1 mouse cellular context compared by ENCODE assay signal in genomic region chr17:25222951-25223601, GRCm38 (mm10).
TF ChIP-seq lines count a peak whose summit lies in the region.

No protein-coding gene starts in this region.

TF ChIP-seq in CH12.LX, 34 proteins besides CTCF, POLR2A, EP300 and RAD21:
- TF ChIP-seq POLR2AphosphoS2 (IDR thresholded peaks at IDR 0.05; ENCODE audit: low read depth, low read length) (no peak), MXI1 (IDR thresholded peaks at IDR 0.05; ENCODE audit: low read depth, low read length) (peak; percentile 35; the same call in 1 of the 2 replicates), JUND (conservative IDR thresholded peaks at IDR 0.05; ENCODE audit: low read depth, low read length) (no peak), USF2 (conservative IDR thresholded peaks at IDR 0.05; ENCODE audit: low read depth, low read length) (no peak), USF1 (IDR thresholded peaks at IDR 0.05; ENCODE audit: low read depth, low read length) (no peak), SIN3A (IDR thresholded peaks at IDR 0.05; ENCODE audit: low read length) (0 out of 2 replicates have a peak, but pooled peaks have one; percentile 16), CHD2 (IDR thresholded peaks at IDR 0.05; ENCODE audit: low read length) (no peak), MAFK (IDR thresholded peaks at IDR 0.05; ENCODE audit: insufficient replicate concordance, low read length) (0 out of 2 replicates have a peak, but pooled peaks have one; percentile 35), GABPA (IDR thresholded peaks at IDR 0.05; ENCODE audit: insufficient replicate concordance, low read depth, low read length) (no peak), ZC3H11A (IDR thresholded peaks at IDR 0.05; ENCODE audit: low read depth, low read length) (no peak), NELFE (IDR thresholded peaks at IDR 0.05; ENCODE audit: low read depth, low read length) (no peak), MAZ (IDR thresholded peaks at IDR 0.05; ENCODE audit: low read depth, low read length) (no peak), SMC3 (IDR thresholded peaks at IDR 0.05; ENCODE audit: low read depth, low read length) (no peak), E2F4 (IDR thresholded peaks at IDR 0.05; ENCODE audit: insufficient replicate concordance, low read depth, low read length) (no peak), RCOR1 (conservative IDR thresholded peaks at IDR 0.05; ENCODE audit: low read depth, low read length) (no peak), TBP (conservative IDR thresholded peaks at IDR 0.05; ENCODE audit: low read depth, low read length) (no peak), ELF1 (IDR thresholded peaks at IDR 0.05; ENCODE audit: low read depth, low read length) (no peak), IRF4 (IDR thresholded peaks at IDR 0.05; ENCODE audit: low read depth, low read length) (peak; percentile 49), BHLHE40 (IDR thresholded peaks at IDR 0.05; ENCODE audit: low read depth, low read length) (no peak), UBTF (IDR thresholded peaks at IDR 0.05; ENCODE audit: low read depth, low read length) (0 out of 2 replicates have a peak, but pooled peaks have one; percentile 45), MYC (IDR thresholded peaks at IDR 0.05; ENCODE audit: low read depth, low read length) (peak; percentile 26; the same call in 1 of the 2 replicates), ZMIZ1 (IDR thresholded peaks at IDR 0.05; ENCODE audit: low read depth, low read length) (no peak), ETS1 (conservative IDR thresholded peaks at IDR 0.05; ENCODE audit: low read depth, low read length) (0 out of 2 replicates have a peak, but pooled peaks have one; percentile 14)
